Mouse (Mus musculus): ENCODE data around the gene Fam126a. TPM values are rescaled to one million over a fixed set of nuclear protein-coding genes. Genes with fewer than 3 reads are reported as not detected.

The Fam126a gene
- polyA plus RNA-seq, 1 experiment from 2014 or later, result 49.0 TPM

GRCm38 (mm10) chr5:24019341-24020185 is 10.9 kb downstream of the Fam126a start:
- H3K36me3 ChIP-seq (ENCODE audit: control insufficient read depth, insufficient read depth, low read length), result no peaks in the 10 kb centered on the region
- 11% methylated on average over 7 of the region's 7 CpGs for WGBS
- peak; percentile 75 for DNase-seq

GRCm38 (mm10) chr5:24018621-24019261 is 11.7 kb downstream of the Fam126a start:
- 42% methylated on average over 7 of the region's 7 CpGs for whole genome bisulfite sequencing
- Histone ChIP-seq H3K36me3 (ENCODE audit: control insufficient read depth, insufficient read depth, low read length) (no peaks in the 10 kb centered on the region), H3K4me2 (ENCODE audit: low read length) (0 out of 2 replicates have a peak overlapping the region, but pooled peaks have one; percentile 1)

More at GRCm38 (mm10) chr5:24019341-24020185, 10.9 kb downstream of the Fam126a start:
- H3K4me1 ChIP-seq (ENCODE audit: control insufficient read depth, insufficient read depth, low read length), result peaks cover 28% of the 10 kb centered on the region
- H3K4me3 ChIP-seq (replicated peaks; ENCODE audit: low read depth, low read length), result no peak overlapping the region
- H3K9ac ChIP-seq (replicated peaks; ENCODE audit: low read length), result no peak overlapping the region; the same call in 1 of the 2 replicates
- peak overlapping the region; percentile 84 for H3K27ac ChIP-seq (replicated peaks; ENCODE audit: low read depth, low read length)
- ATAC-seq (ENCODE audit: low FRiP score, low TSS enrichment), result peak; percentile 87
- H3K4me2 ChIP-seq (ENCODE audit: low read length), result peak overlapping the region; percentile 23
- H3K9me3 ChIP-seq (ENCODE audit: control insufficient read depth, low read length), result no peaks in the 10 kb centered on the region
- H3K27me3 ChIP-seq (ENCODE audit: control insufficient read depth, insufficient read depth, low read length), result no peaks in the 10 kb centered on the region

DNA sequence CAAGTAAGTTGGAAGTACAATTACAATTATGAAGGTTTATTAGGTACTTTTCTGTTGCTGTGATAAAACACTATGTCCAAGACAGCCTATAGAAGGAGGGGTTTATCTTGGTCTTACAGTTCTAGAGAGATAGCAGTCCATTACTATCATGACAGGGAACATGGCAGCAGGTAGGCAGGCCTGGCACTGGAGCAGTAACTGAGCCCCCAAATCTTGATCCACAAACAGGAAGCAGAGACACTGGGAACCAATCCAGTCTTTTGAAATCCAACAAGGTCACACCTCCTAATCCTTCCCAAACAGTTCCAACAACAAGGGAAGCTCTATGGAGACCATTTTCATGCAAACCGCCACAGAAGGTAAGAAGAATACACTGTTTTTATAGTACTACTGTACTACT is 13.6 kb downstream of the Fam126a start:
- WGBS, result 98% methylated on average over 1 of the region's 1 CpGs
- H3K4me3 ChIP-seq (replicated peaks; ENCODE audit: low read depth, low read length), result no peak overlapping the region
- no peak for DNase-seq
- no peaks in the 10 kb centered on the region for H3K9me3 ChIP-seq (ENCODE audit: control insufficient read depth, low read length)
- no peaks in the 10 kb centered on the region for H3K27me3 ChIP-seq (ENCODE audit: control insufficient read depth, insufficient read depth, low read length)
- no peak for ATAC-seq (ENCODE audit: low FRiP score, low TSS enrichment)
- no peak overlapping the region for H3K4me2 ChIP-seq (ENCODE audit: low read length)
- H3K9ac ChIP-seq (replicated peaks; ENCODE audit: low read length), result no peak overlapping the region
- no peak overlapping the region for H3K27ac ChIP-seq (replicated peaks; ENCODE audit: low read depth, low read length)
- H3K36me3 ChIP-seq (ENCODE audit: control insufficient read depth, insufficient read depth, low read length), result no peaks in the 10 kb centered on the region
- H3K4me1 ChIP-seq (ENCODE audit: control insufficient read depth, insufficient read depth, low read length), result peaks cover 35% of the 10 kb centered on the region

More at GRCm38 (mm10) chr5:24018621-24019261, 11.7 kb downstream of the Fam126a start:
- H3K27ac ChIP-seq (replicated peaks; ENCODE audit: low read depth, low read length), result peak overlapping the region; percentile 75
- no peaks in the 10 kb centered on the region for H3K27me3 ChIP-seq (ENCODE audit: control insufficient read depth, insufficient read depth, low read length)
- H3K9ac ChIP-seq (replicated peaks; ENCODE audit: low read length), result 0 out of 2 replicates have a peak overlapping the region, but pooled peaks have one; percentile 7
- ATAC-seq (ENCODE audit: low FRiP score, low TSS enrichment) (no peak), DNase-seq (peak; percentile 60)
- peaks cover 28% of the 10 kb centered on the region for H3K4me1 ChIP-seq (ENCODE audit: control insufficient read depth, insufficient read depth, low read length)
- H3K4me3 ChIP-seq (replicated peaks; ENCODE audit: low read depth, low read length), result no peak overlapping the region
- no peaks in the 10 kb centered on the region for H3K9me3 ChIP-seq (ENCODE audit: control insufficient read depth, low read length)

GRCm38 (mm10) chr5:24013338-24014003 is 17.0 kb downstream of the Fam126a start:
- Histone ChIP-seq H3K9me3 (ENCODE audit: control insufficient read depth, low read length) (no peaks in the 10 kb centered on the region), H3K9ac (replicated peaks; ENCODE audit: low read length) (no peak overlapping the region), H3K27ac (replicated peaks; ENCODE audit: low read depth, low read length) (0 out of 2 replicates have a peak overlapping the region, but pooled peaks have one; percentile 26), H3K36me3 (ENCODE audit: control insufficient read depth, insufficient read depth, low read length) (no peaks in the 10 kb centered on the region), H3K4me2 (ENCODE audit: low read length) (no peak overlapping the region), H3K4me1 (ENCODE audit: control insufficient read depth, insufficient read depth, low read length) (peaks cover 7% of the 10 kb centered on the region; the same call in 1 of the 2 replicates), H3K27me3 (ENCODE audit: control insufficient read depth, insufficient read depth, low read length) (no peaks in the 10 kb centered on the region), H3K4me3 (replicated peaks; ENCODE audit: low read depth, low read length) (no peak overlapping the region)
- DNase-seq (no peak), ATAC-seq (ENCODE audit: low FRiP score, low TSS enrichment) (no peak)
- 67% methylated on average over 5 of the region's 5 CpGs for WGBS

DNA sequence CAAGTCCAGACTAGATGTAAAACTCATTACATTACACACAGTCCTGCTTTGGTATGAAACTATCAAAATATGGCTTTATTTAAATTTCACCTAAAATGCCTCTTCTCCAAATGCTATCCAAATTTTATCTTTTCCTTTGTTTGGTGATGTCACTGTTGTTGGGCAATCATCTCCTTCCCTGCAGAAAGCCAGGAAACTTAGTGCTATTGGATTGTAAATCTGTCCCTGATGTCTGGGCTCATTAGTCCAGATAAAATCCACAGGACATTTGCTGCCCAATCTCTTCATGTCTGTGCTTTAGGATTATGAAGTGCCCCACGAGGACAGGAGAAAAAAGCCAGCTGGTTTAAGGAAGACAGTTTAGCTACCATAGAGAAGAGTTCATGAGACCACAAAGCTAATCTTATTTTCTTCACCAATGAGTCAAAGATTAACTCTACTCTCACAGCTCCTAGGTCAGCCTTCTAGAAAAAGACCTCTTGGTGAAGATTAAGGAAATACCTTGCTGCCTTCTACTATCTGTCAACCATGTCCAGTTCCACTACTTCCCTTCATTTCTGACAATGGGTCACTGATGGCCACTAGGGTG is 31.3 kb downstream of the Fam126a start:
- no peaks in the 10 kb centered on the region for H3K9me3 ChIP-seq (ENCODE audit: control insufficient read depth, low read length)
- H3K4me1 ChIP-seq (ENCODE audit: control insufficient read depth, insufficient read depth, low read length), result peaks cover 3% of the 10 kb centered on the region; the same call in 1 of the 2 replicates
- WGBS, result 68% methylated on average over 1 of the region's 1 CpGs
- no peak overlapping the region for H3K4me2 ChIP-seq (ENCODE audit: low read length)
- ATAC-seq (ENCODE audit: low FRiP score, low TSS enrichment), result no peak
- H3K27me3 ChIP-seq (ENCODE audit: control insufficient read depth, insufficient read depth, low read length), result no peaks in the 10 kb centered on the region
- H3K36me3 ChIP-seq (ENCODE audit: control insufficient read depth, insufficient read depth, low read length), result peaks cover 5% of the 10 kb centered on the region
- DNase-seq, result no peak
- no peak overlapping the region for H3K27ac ChIP-seq (replicated peaks; ENCODE audit: low read depth, low read length)
- no peak overlapping the region for H3K4me3 ChIP-seq (replicated peaks; ENCODE audit: low read depth, low read length)
- H3K9ac ChIP-seq (replicated peaks; ENCODE audit: low read length), result no peak overlapping the region

GRCm38 (mm10) chr5:23995951-23996350 is 34.5 kb downstream of the Fam126a start:
- DNase-seq, result no peak
- H3K36me3 ChIP-seq (ENCODE audit: control insufficient read depth, insufficient read depth, low read length), result peaks cover 5% of the 10 kb centered on the region
- H3K27ac ChIP-seq (replicated peaks; ENCODE audit: low read depth, low read length), result no peak overlapping the region
- H3K4me1 ChIP-seq (ENCODE audit: control insufficient read depth, insufficient read depth, low read length), result peaks cover 20% of the 10 kb centered on the region
- H3K4me2 ChIP-seq (ENCODE audit: low read length), result no peak overlapping the region
- H3K9me3 ChIP-seq (ENCODE audit: control insufficient read depth, low read length), result no peaks in the 10 kb centered on the region
- H3K9ac ChIP-seq (replicated peaks; ENCODE audit: low read length), result no peak overlapping the region
- ATAC-seq (ENCODE audit: low FRiP score, low TSS enrichment), result no peak
- H3K27me3 ChIP-seq (ENCODE audit: control insufficient read depth, insufficient read depth, low read length), result no peaks in the 10 kb centered on the region
- 93% methylated on average over 5 of the region's 5 CpGs for WGBS
- H3K4me3 ChIP-seq (replicated peaks; ENCODE audit: low read depth, low read length), result no peak overlapping the region

- WGBS, result 92% methylated on average over 3 of the region's 3 CpGs
- DNase-seq, result no peak
- Histone ChIP-seq H3K27me3 (ENCODE audit: control insufficient read depth, insufficient read depth, low read length) (no peaks in the 10 kb centered on the region), H3K36me3 (ENCODE audit: control insufficient read depth, insufficient read depth, low read length) (peaks cover 5% of the 10 kb centered on the region), H3K9me3 (ENCODE audit: control insufficient read depth, low read length) (no peaks in the 10 kb centered on the region), H3K4me2 (ENCODE audit: low read length) (no peak overlapping the region), H3K4me3 (replicated peaks; ENCODE audit: low read depth, low read length) (no peak overlapping the region), H3K27ac (replicated peaks; ENCODE audit: low read depth, low read length) (no peak overlapping the region), H3K4me1 (ENCODE audit: control insufficient read depth, insufficient read depth, low read length) (peaks cover 20% of the 10 kb centered on the region), H3K9ac (replicated peaks; ENCODE audit: low read length) (no peak overlapping the region)
- no peak for ATAC-seq (ENCODE audit: low FRiP score, low TSS enrichment)
Measured at GRCm38 (mm10) chr5:23994929-23995328, 35.6 kb downstream of the Fam126a start.

DNA sequence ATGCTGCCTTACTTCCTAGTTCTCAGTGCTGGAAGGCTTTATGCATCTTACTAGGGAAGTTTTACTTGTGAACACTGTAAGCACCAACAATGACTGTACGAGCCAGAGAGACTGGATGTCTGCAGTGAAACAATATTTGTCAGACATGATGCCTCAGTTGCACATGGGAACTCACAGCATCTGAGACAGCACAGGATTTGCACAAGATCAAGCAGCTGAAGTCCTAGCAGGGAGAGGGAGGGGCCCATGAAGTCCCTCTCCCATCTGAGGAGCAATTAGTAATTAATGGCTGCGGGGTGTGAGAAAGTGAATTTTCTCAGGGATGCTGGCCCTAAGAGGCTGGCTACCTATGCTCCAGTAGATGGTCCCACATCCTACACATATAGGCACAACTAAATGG is 36.3 kb downstream of the Fam126a start:
- Histone ChIP-seq H3K9me3 (ENCODE audit: control insufficient read depth, low read length) (no peaks in the 10 kb centered on the region), H3K4me1 (ENCODE audit: control insufficient read depth, insufficient read depth, low read length) (peaks cover 20% of the 10 kb centered on the region), H3K4me3 (replicated peaks; ENCODE audit: low read depth, low read length) (no peak overlapping the region), H3K9ac (replicated peaks; ENCODE audit: low read length) (no peak overlapping the region), H3K27ac (replicated peaks; ENCODE audit: low read depth, low read length) (peak overlapping the region; percentile 14; the same call in 1 of the 2 replicates), H3K27me3 (ENCODE audit: control insufficient read depth, insufficient read depth, low read length) (no peaks in the 10 kb centered on the region), H3K4me2 (ENCODE audit: low read length) (no peak overlapping the region), H3K36me3 (ENCODE audit: control insufficient read depth, insufficient read depth, low read length) (peaks cover 5% of the 10 kb centered on the region)
- ATAC-seq (ENCODE audit: low FRiP score, low TSS enrichment), result no peak
- no peak for DNase-seq
- WGBS, result 76% methylated on average over 2 of the region's 2 CpGs
